Mouse (Mus musculus): ENCODE data around the gene Gm44511. TPM values are rescaled to one million over a fixed set of nuclear protein-coding genes. Genes with fewer than 3 reads are reported as not detected.
"Not testable (repeated sequence)": the region's sequence is repeated elsewhere in the genome, so short reads cannot be mapped to it uniquely, and the experiment has no call there.

The Gm44511 gene
- total RNA-seq, 2 experiments from 2014 or later = not detected

DNA sequence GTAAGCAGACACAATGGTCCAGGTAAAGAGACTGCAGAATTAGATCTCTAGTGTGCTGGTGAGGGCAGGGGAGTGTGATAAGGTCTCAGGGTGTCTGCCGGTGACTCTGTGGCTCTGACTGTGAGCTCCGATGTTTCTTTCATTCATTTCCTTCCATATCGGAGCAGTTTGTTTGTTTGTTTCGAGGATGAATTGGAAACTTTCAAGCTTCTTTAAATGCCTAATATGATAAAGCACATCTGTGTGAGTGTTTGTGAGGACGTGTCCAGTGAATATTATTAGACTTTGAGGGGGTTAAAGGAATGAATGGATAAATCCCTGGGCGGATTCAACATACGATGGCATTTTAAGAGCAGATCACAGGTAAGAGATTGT, 26.2 kb downstream of the Gm44511 start:
- no peak for DNase-seq

GRCm38 (mm10) chr6:128799144-128799895, 26.8 kb downstream of the Gm44511 start:
- DNase-seq = peak; percentile 74

DNA sequence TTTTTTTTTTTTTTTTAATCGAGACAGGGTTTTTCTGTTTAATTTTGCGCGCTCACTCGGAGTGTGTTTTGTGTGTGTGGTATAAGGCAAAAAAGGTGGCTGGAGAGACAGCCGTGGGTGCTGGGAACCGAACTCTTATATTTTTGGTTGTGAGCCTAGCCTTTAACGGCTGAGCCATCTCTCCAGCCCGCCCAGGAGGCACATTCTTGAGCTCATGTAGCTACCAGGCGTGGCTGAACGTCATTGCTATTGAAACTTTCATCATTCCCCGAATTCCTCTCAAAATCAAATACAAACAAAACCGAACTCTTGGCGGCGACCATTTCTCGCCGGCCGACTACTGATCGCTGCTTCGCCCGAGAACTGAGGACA, 27.4 kb downstream of the Gm44511 start:
- peak; percentile 64 for DNase-seq

- DNase-seq = peak; percentile 10
These were observed 28.0 kb downstream of the Gm44511 start for GRCm38 (mm10) chr6:128797936-128798771.

DNA sequence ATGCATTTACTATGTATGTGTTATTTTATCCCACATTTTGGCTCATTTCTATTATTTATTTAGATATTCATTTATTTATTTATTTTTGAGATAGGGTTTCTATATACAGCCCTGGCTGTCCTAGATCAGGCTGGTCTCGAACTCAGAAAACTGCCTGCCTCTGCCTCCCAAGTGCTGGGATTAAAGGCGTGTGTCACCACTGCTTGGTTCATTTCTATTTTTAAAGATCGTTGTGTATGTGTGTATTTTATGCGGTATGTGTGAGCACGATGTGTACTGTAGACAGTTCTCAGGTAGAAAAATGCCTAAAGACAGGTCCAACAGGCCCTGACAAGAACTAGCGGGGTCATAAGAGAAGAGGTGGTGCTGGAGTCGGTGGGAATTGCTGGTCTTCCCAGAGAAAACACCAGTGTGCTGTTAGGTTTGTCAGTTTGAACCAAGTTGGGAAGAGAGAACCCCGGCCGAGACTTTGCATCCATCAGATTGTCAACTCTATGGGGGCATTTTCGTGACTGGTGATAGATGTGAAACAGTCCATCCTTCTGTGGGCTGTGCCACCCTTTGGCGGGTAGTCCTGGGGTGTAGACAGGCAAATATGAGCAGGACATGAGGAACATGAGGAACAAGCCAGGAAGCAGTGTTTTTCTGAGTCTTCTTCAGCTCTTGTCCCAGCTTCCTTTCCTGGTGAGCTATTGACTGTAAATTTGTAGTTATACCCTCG, 28.8 kb downstream of the Gm44511 start:
- no peak for DNase-seq

DNA sequence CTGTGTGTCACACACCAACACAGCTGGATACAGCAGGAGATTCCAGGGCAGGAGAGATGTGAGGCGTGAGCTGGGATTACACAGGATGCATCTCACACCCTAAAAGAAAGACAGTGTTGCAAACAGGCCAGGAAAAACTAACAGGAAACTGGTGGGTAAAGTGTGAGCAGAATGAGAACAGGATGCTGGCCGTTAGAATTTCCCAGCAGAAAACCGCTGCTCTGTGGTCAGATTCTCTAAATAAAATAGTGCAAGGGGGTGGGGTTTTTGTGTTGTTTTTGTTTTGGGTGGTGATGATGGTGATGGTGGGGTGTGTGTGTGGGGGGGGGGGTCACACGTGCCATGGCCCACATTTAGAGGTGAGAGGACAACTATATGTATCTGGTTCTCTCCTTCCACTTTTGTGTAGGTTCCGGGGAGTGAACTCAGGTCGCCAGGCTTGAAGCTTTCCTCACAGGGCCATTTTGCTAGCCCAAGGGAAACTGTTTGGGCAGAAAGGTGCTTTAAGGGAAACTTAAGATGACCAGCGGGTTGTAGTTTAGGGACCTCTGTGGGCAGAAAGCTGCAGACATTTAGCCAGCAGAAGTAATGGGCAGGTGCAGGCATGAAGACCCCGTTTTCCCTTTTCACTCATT, 29.7 kb downstream of the Gm44511 start:
- no peak for DNase-seq

DNA sequence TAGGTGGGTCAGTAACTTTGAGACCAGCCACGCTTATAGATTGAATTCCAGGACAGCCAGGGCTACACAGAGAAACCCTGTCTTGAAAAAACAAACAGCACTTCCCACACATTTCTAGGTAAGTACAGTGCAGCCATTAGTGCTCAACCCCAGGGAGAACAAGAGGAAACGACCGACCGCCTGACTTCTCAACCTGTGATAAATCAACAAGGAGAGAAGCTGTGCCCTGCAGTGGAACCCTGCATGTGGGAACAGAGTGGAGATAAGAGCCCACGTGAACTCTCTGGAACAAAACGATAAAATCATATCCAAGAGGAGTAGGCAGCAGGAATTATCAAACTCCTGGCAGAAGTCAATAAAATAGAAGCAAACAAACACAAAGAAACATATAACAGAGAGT, 32.4 kb downstream of the Gm44511 start:
- DNase-seq = no peak

GRCm38 (mm10) chr6:128790491-128790994, 35.6 kb downstream of the Gm44511 start:
- DNase-seq = not testable (repeated sequence)

DNA sequence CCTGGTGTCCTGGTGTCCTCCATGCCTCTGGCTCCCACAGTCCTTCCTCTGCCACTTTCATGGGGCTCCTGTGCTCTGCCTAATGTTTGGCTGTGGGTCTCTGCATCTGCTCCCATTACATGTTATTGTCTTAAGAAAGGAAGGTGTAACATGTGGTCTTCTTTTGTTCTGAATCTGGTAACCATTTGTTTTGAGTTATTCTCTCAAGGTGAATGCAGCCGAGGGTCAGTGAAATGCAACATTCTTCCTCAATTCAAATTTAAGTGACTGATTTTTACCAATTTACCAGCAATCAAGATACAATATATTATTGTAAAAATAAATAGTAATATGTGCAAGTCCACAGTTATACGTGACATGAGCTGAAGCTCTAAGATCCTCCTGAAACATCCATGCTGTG, 37.0 kb downstream of the Gm44511 start, which contains the start of gene Klrb1c:
Gene Klrb1c (minus strand): TSS at position 101 of the 400 bp plus-strand sequence.
- no peak for DNase-seq

DNA sequence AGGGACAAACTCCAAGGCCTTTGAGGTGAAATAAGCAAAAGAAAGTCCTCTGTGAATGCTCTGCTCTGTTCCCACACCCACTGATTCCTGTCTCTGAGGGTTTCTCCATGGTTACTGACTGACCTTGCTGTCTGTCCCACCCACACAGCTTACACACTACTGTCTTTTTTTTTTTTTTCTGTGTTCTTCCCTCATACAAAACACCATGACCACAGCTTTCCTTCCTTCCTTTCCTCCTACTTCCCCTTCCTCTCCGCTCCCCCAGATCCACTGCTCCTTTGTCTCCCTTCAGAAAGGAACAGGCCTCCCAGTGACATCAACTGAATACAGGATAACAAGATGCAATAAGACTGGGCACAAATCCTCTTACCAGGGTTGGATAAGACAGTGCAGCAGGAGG, 37.6 kb downstream of the Gm44511 start:
- DNase-seq = no peak

DNA sequence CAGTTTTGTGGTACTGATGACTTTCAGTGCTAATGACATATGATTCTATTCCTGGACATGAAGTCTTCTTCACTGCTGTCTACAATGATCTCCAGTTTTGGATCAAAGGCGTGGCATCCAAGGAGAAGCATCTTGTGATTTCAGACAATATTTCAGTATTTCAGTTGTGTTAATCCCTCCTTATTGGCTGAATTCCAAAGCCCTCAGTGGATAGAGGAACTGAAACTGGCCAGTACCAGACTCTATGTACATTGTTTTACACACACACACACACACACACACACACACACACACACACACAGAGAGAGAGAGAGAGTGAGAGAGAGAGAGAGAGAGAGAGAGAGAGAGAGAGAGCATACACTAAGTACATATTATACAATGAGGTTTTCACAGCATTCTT, 39.7 kb downstream of the Gm44511 start:
- DNase-seq = not testable (repeated sequence)

DNA sequence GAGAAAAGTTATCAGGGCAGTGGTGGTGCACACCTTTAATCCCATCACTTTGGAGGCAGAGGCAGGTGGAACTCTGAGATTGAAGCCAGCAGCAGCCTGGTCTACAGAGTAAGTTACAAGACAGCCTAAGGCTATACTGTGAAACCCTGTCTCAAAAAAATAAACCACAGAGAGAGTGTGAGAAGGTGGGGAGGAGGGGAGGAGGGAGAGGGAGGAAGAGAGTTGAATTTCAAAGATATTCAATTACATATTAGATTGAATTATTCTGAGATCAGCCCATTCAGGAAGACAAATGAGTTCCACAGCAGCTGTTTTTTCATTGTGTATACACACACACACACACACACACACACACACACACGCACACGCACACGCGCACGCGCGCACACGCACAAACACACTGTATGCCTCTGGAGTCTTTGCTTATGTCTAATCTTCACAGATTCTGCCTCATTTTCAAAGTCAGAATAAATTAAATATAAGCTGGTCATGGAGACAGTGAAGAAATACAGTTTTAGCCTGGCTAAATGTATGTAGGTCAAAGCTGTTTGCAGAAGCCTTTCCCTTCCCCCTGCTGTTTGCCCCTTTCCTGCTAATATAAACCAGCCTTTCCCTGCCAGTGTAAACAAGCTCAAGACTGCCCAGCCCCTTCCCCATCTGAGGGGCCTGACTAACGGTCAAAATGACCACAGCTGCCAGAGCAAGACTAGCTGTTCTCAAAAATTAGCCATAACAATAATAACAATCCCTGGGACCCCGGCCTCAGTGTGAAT, 56.4 kb downstream of the Gm44511 start:
- no peak for DNase-seq

DNA sequence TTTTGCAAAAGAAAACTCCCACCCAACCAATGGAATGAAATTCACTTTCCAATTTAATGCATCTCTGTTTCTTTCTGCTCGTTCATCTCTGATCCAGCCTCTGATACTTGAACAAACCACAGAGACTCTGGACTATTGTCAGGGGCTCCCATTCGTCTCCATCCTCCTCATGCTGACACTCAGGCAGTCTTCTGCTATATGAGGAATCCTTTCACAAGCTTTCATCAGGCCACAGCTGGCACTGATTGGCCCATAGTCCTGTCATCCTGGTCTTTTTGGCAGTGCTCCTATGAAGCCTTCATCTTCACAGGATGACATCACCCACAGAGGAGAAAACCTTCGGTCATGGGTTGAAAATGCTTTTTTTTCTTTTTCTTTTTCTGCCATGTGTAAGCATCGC, 58.1 kb downstream of the Gm44511 start:
- no peak for DNase-seq

DNA sequence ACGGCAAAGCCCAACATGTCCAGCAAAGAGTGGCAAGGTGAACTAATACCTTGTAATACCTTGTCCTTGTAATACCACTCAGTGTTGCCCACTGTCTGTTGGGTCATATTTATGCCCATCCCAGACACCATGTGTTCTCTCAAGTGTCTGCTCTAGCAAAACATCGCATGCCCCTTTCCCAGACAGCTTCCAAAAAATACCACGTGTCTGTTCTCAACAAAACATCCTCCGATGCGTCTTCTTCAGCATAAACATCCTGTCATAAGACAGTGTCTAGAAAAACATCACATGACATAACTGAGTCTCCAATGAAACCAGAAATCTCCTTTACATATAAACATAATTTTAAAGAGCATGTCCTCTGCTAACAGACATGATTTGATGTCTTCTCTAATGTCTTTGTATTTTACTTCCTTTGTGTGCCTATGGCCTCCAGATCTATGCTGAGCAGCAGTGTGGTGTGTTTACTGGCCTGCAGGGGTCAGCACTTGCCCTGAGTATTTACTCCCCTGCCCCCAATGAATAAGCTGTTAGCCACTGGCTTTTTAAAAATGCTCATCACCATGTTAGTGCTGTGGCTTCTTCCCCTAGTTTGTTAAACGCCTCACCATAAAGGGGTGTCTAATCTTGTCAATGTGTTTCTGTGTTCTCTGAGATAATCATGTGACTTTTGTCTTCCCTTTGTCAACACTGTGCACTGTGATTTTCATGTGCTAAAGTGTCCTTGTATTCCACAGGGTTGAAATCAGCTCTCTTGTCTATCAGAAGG, 59.4 kb downstream of the Gm44511 start:
- peak; percentile 23 for DNase-seq

DNA sequence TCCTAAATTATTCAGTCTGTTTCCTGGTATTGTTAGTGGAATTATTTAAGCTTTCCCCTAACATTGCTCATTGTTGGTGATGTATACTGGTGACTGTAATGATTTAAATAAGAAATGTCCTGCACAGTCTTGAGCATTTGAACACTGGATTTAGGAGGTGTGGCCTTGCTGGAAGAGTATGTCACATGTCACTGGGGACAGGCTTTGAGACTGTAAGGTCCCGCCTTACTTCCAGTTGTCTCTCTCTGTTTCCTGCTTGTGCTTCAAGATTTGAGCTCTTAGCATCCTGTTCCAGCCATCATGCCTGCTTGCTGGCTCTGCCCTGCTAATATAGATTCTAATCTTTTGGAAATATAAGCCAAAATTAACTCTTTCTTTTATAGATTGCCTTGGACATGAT, 60.9 kb downstream of the Gm44511 start:
- no peak for DNase-seq

- DNase-seq = no peak
These were observed 61.5 kb downstream of the Gm44511 start for GRCm38 (mm10) chr6:128764598-128764997.

DNA sequence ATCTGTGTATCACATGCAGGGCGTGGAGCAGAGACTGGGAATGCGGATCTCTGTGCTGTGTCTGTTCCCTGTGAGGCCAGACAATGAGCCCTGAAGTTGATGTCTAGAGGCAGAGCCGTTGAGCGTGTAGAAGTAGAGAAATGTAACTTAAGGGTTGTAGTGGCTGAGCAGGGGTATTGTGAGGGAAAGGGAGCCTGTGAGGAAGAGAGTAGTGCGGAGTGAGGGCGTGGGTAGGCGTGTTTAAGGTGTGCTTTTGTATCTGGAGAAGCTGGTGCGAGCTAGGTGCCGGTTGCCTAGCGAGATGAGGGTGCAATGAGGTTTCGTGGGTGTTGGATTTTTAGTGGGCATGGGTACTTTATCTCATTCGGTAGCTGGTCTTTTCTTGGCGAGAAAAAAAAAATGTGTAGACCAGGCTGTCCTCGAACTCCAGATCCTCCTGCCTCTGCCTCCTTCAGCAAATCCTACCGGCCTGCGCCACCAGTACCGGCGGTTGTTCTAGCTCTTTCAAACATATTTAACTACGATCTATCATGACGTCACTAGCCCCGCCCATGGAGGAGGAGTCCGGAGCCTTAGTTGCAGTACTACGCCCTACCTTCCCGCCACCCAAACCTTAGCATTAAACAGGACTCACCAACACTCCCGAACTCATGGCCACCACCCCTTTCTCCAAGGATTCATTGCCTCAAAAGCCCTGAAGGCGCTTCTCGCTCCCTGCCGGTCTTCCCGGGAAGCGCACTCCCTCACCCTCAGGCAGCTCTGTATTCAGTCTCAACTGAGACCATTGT, 62.2 kb downstream of the Gm44511 start:
- peak; percentile 78 for DNase-seq

DNA sequence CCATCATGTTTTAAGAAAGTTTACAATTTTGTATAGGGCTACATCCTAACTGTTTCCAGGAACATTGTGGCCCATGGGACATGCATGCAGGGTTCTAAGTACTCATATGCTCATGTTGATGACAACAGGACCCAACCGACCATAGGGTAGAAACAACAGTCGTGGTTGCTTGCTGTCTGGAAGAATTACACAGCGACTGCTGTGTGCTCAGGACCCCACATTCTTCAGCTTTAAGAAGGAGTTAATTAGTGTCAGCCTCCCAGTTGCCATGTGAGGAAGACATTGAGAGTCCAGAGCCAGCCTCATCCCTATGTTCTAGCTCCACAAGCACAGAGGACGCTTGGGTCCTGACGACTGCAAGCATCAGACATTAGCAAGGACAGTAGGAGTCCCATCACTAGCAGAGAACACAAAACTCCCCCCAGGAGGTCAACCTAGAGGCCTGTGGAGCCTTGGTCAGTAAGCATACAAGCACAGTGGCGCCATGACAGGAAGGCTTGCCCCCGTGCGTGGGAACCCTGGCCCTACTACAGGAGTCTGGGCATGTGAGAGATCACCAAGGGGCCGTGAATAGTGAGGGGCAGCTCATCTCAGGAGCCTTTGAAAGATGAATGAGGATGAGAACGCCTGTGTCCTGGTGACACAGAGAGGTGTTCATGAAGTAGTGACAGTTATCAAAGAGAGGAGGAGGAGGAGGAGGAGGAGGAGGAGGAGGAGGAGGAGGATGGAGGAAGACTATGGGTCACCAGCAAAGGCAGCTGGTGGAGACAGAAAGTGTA, 63.0 kb downstream of the Gm44511 start:
- DNase-seq = not testable (repeated sequence)

DNA sequence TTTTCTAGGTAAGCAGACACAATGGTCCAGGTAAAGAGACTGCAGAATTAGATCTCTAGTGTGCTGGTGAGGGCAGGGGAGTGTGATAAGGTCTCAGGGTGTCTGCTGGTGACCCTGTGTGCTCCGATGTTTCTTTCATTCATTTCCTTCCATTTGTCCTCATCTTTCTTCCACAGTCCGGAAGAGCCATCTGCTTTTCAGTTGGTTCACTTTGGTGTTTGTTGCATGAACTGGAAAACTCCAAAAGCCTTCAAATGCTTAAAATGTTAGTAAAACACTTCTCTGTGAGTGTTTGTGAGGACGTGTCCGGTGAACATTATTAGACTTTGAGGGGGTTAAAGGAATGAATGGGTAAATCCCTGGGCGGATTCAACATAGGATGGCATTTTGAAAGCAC, 65.0 kb downstream of the Gm44511 start:
- DNase-seq = no peak
